Mouse (Mus musculus) thymus, adult 2 months (tissue): ENCODE data around the gene Dock9. TPM values are rescaled to one million over a fixed set of nuclear protein-coding genes. Genes with fewer than 3 reads are reported as not detected.

Experiments
- DNase-seq: peaks from one replicate; pipeline ENCODE4 v3.0.0; 2021
- H3K27ac ChIP-seq: fragments of 200-500 bp; 2 replicates; pipeline ENCODE4 v1.5.1; 2012; ENCODE audit warnings: low read length, control low read depth; ENCODE audit not compliant: control insufficient read depth, insufficient read depth
- H3K27me3 ChIP-seq: fragments of 200-500 bp; 2 replicates; pipeline ENCODE4 v1.6.1; 2012; ENCODE audit warnings: mild to moderate bottlenecking, low read length, moderate library complexity, mixed read lengths; ENCODE audit not compliant: control insufficient read depth, insufficient read depth
- H3K36me3 ChIP-seq: fragments of 200-500 bp; 2 replicates; pipeline ENCODE4 v1.6.1; 2012; ENCODE audit warnings: mild to moderate bottlenecking, low read length, moderate library complexity; ENCODE audit not compliant: control insufficient read depth, insufficient read depth
- H3K4me1 ChIP-seq: fragments of 200-500 bp; replicated peaks from 2 replicates; pipeline ENCODE4 v1.6.1; 2012; ENCODE audit warnings: low read length; ENCODE audit not compliant: control insufficient read depth, insufficient read depth
- H3K4me3 ChIP-seq: fragments of 200-500 bp; 2 replicates; pipeline ENCODE4 v1.5.1; 2012; ENCODE audit warnings: mild to moderate bottlenecking, low read length, control low read depth, moderate library complexity; ENCODE audit not compliant: control insufficient read depth, insufficient read depth
- CTCF ChIP-seq: fragments of 200-500 bp; IDR thresholded peaks from 2 replicates; pipeline ENCODE4 v1.5.1; 2012; ENCODE audit warnings: mild to moderate bottlenecking, control low read depth, low read length, moderate library complexity, borderline replicate concordance; ENCODE audit not compliant: control insufficient read depth, poor library complexity, insufficient read depth; ENCODE audit errors: extremely low read depth
- POLR2A ChIP-seq: fragments of 200-500 bp; IDR thresholded peaks from 2 replicates; pipeline ENCODE4 v1.6.1; 2012; ENCODE audit warnings: mild to moderate bottlenecking, low read length, control low read depth, moderate library complexity; ENCODE audit not compliant: control insufficient read depth, poor library complexity, insufficient read depth; ENCODE audit errors: extremely low read depth
- WGBS: fragments of 180-500 bp; shearing (Covaris S2); methylation state at CpG from one replicate; pipeline ENCODE4 v1.1.7; 2018; 5-methylcytosine and 5-hydroxymethylcytosine counted together
- polyA plus RNA-seq: library from polyadenylated mRNA; depleted of rRNA; stranded (reverse); fragments of >200 nt; gene quantifications from 2 replicates; pipeline ENCODE4 v1.2.3, GENCODE M21; 2012

The Dock9 gene
- polyA plus RNA-seq, 1 experiment = 13.2 TPM

DNA sequence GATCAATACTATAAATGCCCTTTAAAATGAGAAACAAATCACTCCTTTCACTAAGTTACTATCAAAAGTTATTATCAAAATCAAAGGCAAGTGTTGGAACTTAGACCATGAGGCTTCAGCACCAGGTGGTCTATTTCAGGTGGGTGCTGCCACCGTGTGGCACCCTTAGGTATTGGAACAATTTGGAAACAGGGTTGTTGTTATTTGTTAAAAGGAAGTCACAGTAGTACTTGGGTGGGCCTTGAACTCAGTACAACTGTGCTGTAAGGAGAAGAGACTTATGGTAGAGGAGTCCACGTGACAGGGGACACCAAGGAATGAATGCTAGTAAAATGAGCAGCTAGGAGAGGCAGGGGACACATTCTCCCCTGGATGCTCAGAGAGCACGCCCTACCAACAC, 218.6 kb downstream of the Dock9 start:
- no peaks in the 10 kb centered on the region for H3K36me3 ChIP-seq
- H3K4me1 ChIP-seq = no peaks in the 10 kb centered on the region
- H3K27ac ChIP-seq = no peak overlapping the region
- DNase-seq = peak; percentile 75
- TF ChIP-seq CTCF (no peak), POLR2A (no peak)
- H3K4me3 ChIP-seq = no peak overlapping the region
- WGBS = 52% methylated on average over 3 of the region's 3 CpGs
- H3K27me3 ChIP-seq = no peaks in the 10 kb centered on the region

DNA sequence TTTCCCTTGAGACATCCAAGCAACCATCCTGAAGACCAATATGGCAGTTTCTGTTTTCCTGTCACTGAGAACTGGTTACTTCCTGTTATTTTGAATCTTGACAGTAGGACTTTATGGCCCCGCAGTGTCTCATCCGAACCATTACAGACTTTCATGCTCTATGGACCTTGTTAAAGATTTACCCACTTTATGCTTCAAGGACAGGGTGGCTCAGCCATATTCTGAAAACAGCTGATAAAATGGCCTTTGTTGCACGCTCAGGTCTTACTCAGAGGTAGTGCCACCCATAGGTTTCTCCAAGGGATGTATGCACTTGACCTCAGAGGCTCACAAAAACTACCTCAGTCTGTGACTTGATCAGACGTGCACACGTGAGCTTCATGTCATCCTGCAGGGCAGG, 224.2 kb downstream of the Dock9 start:
- WGBS = 93% methylated on average over 5 of the region's 5 CpGs
- no peak for DNase-seq
- Histone ChIP-seq H3K27me3 (no peaks in the 10 kb centered on the region), H3K4me1 (peaks cover 5% of the 10 kb centered on the region), H3K36me3 (no peaks in the 10 kb centered on the region), H3K4me3 (no peak overlapping the region), H3K27ac (no peak overlapping the region)
- no peak for TF ChIP-seq POLR2A
- no peak for TF ChIP-seq CTCF

DNA sequence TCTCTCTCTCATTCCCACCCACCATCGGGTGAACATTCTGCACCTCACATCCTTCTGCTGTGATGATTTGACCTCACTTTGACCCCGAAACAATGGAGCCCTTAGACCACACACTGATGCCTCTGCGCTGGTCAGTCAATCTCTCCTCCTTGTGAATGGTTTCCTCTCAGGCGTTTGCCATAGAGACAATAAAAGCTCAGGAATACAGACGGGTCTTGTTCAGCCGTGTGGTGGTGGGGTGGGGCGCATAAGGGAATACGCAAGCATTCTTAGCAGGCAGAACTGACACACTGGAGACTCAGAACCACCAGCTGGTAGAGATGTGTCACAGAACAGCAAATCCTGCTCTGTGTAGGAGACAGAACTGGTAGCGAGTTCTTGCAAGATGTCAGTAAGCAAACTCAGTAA, 230.8 kb downstream of the Dock9 start:
- Histone ChIP-seq H3K27ac (no peak overlapping the region), H3K27me3 (no peaks in the 10 kb centered on the region), H3K36me3 (no peaks in the 10 kb centered on the region), H3K4me1 (no peaks in the 10 kb centered on the region), H3K4me3 (no peak overlapping the region)
- WGBS = 92% methylated on average over 9 of the region's 9 CpGs
- TF ChIP-seq POLR2A = no peak
- TF ChIP-seq CTCF = no peak
- no peak for DNase-seq

DNA sequence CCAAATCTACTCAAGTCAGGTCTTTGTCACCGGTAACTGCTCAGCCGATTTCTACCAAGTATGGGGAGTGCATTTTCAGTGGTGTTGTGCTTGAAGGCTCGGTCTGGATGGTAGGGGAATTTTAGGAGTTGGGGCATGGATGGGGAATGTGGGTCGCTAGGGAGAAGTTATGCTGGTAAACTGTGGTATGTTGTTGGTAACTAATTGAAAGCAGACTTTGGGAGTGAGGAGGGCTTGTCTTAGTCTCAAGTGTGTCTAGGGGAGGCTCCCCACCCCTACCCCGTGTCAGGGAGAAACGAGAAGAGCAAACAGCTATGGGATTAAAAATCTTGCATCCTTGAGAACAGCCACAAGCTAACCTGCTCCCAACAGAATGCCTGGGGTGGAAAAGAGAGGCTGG, 231.7 kb downstream of the Dock9 start:
- Histone ChIP-seq H3K27me3 (no peaks in the 10 kb centered on the region), H3K4me3 (no peak overlapping the region), H3K4me1 (no peaks in the 10 kb centered on the region), H3K36me3 (no peaks in the 10 kb centered on the region), H3K27ac (no peak overlapping the region)
- DNase-seq = no peak
- TF ChIP-seq CTCF (no peak), POLR2A (no peak)
- WGBS = 94% methylated on average over 6 of the region's 6 CpGs

DNA sequence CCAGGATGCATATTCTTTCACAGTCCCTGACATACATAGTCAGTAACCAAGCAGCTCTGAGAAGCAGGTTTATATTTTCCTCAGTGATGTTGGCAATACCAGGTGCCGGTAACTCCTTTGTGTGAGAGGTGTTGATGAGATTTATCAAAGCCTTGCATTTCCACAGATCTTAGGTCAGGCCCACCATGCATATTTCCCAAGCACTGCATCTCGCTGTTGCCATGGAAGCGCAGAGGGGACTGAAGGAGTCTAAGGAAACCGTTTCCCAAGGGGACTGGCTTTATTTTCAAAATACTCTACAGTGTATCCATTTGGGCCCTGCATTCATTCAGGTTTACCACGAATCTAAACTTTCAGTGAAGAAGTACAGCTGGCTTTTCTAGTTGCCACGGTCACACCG, 233.0 kb downstream of the Dock9 start:
- Histone ChIP-seq H3K4me1 (no peaks in the 10 kb centered on the region), H3K27ac (no peak overlapping the region), H3K36me3 (no peaks in the 10 kb centered on the region), H3K4me3 (no peak overlapping the region), H3K27me3 (no peaks in the 10 kb centered on the region)
- no peak for TF ChIP-seq CTCF
- no peak for TF ChIP-seq POLR2A
- 90% methylated on average over 7 of the region's 7 CpGs for WGBS
- DNase-seq = no peak

DNA sequence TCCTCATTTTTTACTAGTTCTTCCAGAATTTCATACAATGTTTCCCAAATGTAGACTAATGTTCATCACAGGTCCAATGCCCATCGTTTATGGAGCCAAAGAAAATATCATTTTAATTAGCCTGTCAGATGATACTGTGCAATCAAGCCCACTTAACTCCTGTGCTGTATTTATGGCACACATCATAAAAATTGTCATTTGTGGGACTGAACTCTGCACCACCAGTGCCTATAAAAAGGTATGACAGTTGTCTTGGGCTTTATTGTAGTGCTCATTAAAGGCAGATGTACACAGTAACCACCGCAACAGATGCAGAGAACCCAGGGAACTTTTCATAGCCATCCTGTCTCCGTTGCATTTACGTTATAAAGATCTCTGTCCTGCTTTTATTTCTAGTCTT, 233.7 kb downstream of the Dock9 start:
- TF ChIP-seq POLR2A = no peak
- TF ChIP-seq CTCF = no peak
- Histone ChIP-seq H3K4me3 (no peak overlapping the region), H3K36me3 (no peaks in the 10 kb centered on the region), H3K27me3 (no peaks in the 10 kb centered on the region), H3K4me1 (no peaks in the 10 kb centered on the region), H3K27ac (no peak overlapping the region)
- no peak for DNase-seq
- 95% methylated on average over 4 of the region's 4 CpGs for WGBS

DNA sequence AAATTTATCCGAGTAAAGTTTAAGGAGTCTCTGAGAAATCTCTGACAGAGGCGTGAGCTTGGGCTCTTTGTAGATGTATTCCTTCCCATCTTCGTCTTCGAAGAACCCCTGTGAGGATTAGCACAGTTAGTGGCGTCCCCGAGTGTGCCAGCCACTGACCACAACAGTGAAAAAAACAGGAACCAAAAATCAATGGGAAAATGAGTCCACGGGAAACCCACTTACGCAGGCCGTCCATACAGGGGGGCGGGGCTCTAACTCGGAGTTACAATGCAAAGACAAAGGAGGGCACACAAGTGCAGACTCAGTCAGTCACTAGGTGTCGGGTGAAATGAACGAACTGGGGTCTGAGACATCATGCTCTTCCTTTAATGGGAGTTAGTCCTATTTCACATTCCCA, 238.6 kb downstream of the Dock9 start:
- no peaks in the 10 kb centered on the region for H3K36me3 ChIP-seq
- H3K27me3 ChIP-seq = no peaks in the 10 kb centered on the region
- no peak for TF ChIP-seq CTCF
- TF ChIP-seq POLR2A = no peak
- 57% methylated on average over 13 of the region's 13 CpGs for WGBS
- peaks cover 2% of the 10 kb centered on the region; the same call in 1 of the 2 replicates for H3K4me1 ChIP-seq
- H3K27ac ChIP-seq = no peak overlapping the region
- H3K4me3 ChIP-seq = no peak overlapping the region
- DNase-seq = no peak
